Mouse (Mus musculus) central nervous system, embryonic 11.5 days (tissue): Measurements from ENCODE around the gene Trmo. TPM values are rescaled to one million over a fixed set of nuclear protein-coding genes. Genes with fewer than 3 reads are reported as not detected.

Experiments used
- polyA plus RNA-seq: library from polyadenylated mRNA; depleted of rRNA; stranded (reverse); fragments of >200 nt; gene quantifications from 2 replicates; pipeline ENCODE4 v1.2.3, GENCODE M21; 2012; rRNA removed

Gene Trmo
- 9.2 and 11.3 TPM in 2 replicates for polyA plus RNA-seq

GRCm38 (mm10) chr4:46389013-46389611, at the start of gene Trmo:
Trmo (minus strand) TSS chr4:46389437.

DNA sequence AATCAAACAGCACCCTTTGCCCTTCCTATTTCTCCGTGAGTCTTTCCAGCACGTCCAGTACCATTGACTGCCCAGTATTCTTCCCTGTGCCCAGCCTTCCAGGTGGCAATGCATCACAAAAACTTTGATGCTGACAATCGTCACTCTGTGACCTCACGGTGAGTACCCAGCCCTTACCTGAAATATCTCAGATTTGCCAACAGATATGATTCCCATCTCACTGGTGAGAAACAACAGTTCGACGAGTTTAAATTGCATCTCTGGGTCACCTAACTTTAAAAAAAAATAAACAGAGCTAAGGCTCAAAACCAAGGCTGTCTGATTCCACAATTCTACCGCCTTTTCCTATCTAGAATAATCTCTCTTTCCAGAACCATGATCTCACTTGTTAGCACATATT, 24.2 kb upstream of the Trmo start, which contains the start of gene Hemgn:
TSS of gene Hemgn (minus strand) at position 101 of the 400 bp plus-strand sequence.

GRCm38 (mm10) chr4:46343596-46344260, 45.5 kb downstream of the Trmo start, which contains the start of gene Foxe1:
Foxe1 (plus strand) TSS chr4:46343609.

Other genes with a start within 250 kb of the Trmo start
- 31.9 and 32.0 TPM in 2 replicates for gene Xpa, start 193.1 kb downstream of the Trmo start, polyA plus RNA-seq
- 0.02 and 0.50 TPM in 2 replicates for gene Foxe1, start 45.8 kb downstream of the Trmo start, polyA plus RNA-seq
- 19.1 and 21.8 TPM in 2 replicates for gene Hemgn, start 24.1 kb upstream of the Trmo start, polyA plus RNA-seq
- 216 and 731 TPM in 2 replicates for gene Anp32b, start 61.5 kb upstream of the Trmo start, polyA plus RNA-seq
- gene Nans, start 99.8 kb upstream of the Trmo start, polyA plus RNA-seq, result 50.2 and 73.0 TPM in 2 replicates
- gene Trim14, start 146.7 kb upstream of the Trmo start, polyA plus RNA-seq, result 0.80 and 0.93 TPM in 2 replicates
- gene Coro2a, start 212.8 kb upstream of the Trmo start, polyA plus RNA-seq, result 3.7 and 4.9 TPM in 2 replicates